Mouse (Mus musculus) embryonic facial prominence, embryonic 11.5 days (tissue): ENCODE measurements around the gene Zfp747. TPM values are rescaled to one million over a fixed set of nuclear protein-coding genes. Genes with fewer than 3 reads are reported as not detected.
"Not testable (repeated sequence)": the region's sequence is repeated elsewhere in the genome, so short reads cannot be mapped to it uniquely, and the experiment has no call there.

Source experiments
- ATAC-seq: fragments of 200-750 bp; cut with Nextera tagmentation; replicated peaks from 2 replicates; pipeline ENCODE4 v1.8.0; 2017; ENCODE audit warnings: low read depth; ENCODE audit not compliant: insufficient number of reproducible peaks, low FRiP score, low TSS enrichment
- DNase-seq: peaks from one replicate; pipeline ENCODE4 v3.0.0-alpha.2; 2015; ENCODE audit warnings: low spot score
- H3K27ac ChIP-seq: fragments of 300-500 bp; sonication (generic); replicated peaks from 2 replicates; pipeline ENCODE4 v1.5.1; 2014; ENCODE audit warnings: mild to moderate bottlenecking, low read depth, low read length, control low read depth
- H3K27me3 ChIP-seq: fragments of 300-500 bp; sonication (generic); 2 replicates; pipeline ENCODE4 v1.6.1; 2014; ENCODE audit warnings: mild to moderate bottlenecking, low read length, moderate library complexity, mixed read lengths; ENCODE audit not compliant: control insufficient read depth, insufficient read depth
- H3K36me3 ChIP-seq: fragments of 300-500 bp; sonication (generic); replicated peaks from 2 replicates; pipeline ENCODE4 v1.6.1; 2014; ENCODE audit warnings: low read depth, mild to moderate bottlenecking, low read length, moderate library complexity, mixed read lengths; ENCODE audit not compliant: control insufficient read depth, insufficient read depth
- H3K4me1 ChIP-seq: fragments of 300-500 bp; sonication (generic); 2 replicates; pipeline ENCODE4 v1.6.1; 2014; ENCODE audit warnings: low read length, mixed read lengths; ENCODE audit not compliant: control insufficient read depth, insufficient read depth
- H3K4me2 ChIP-seq: fragments of 300-500 bp; sonication (generic); 2 replicates; pipeline ENCODE4 v1.6.1; 2014; ENCODE audit warnings: low read depth, mild to moderate bottlenecking, control low read depth, low read length, moderate library complexity
- H3K4me3 ChIP-seq: fragments of 300-500 bp; sonication (generic); 2 replicates; pipeline ENCODE4 v1.5.1; 2014; ENCODE audit warnings: low read depth, low read length, control low read depth
- H3K9ac ChIP-seq: fragments of 300-500 bp; sonication (generic); replicated peaks from 2 replicates; pipeline ENCODE4 v1.6.1; 2014; ENCODE audit warnings: mild to moderate bottlenecking, control low read depth, low read length
- H3K9me3 ChIP-seq: fragments of 300-500 bp; sonication (generic); replicated peaks from 2 replicates; pipeline ENCODE4 v1.6.1; 2016; ENCODE audit warnings: mild to moderate bottlenecking, low read length, inconsistent platforms, mixed read lengths; ENCODE audit not compliant: control insufficient read depth
- WGBS: fragments of 180-500 bp; shearing (Covaris S2); extraction: QIAGEN DNeasy Blood & Tissue Kit; methylation state at CpG from one replicate; pipeline ENCODE4 v1.1.7; 2014; 5-methylcytosine and 5-hydroxymethylcytosine counted together
- polyA plus RNA-seq: library from polyadenylated mRNA; unstranded; fragments of >200 nt; fragmentation: Nextera tagmentation; extraction: Ambion mirVana; gene quantifications from 2 replicates; pipeline ENCODE4 v1.2.1, GENCODE M21; 2014

Zfp747 gene
- polyA plus RNA-seq, 1 experiment from 2014 or later: 5.6 TPM

- ATAC-seq: no peak
- no peaks in the 10 kb centered on the region for H3K36me3 ChIP-seq
- no peak overlapping the region for H3K4me2 ChIP-seq
- H3K9ac ChIP-seq: no peak overlapping the region
- WGBS: 49% methylated on average over 2 of the region's 2 CpGs
- no peaks in the 10 kb centered on the region for H3K4me1 ChIP-seq
- no peaks in the 10 kb centered on the region for H3K27me3 ChIP-seq
- H3K9me3 ChIP-seq: no peaks in the 10 kb centered on the region
- no peak overlapping the region for H3K27ac ChIP-seq
- no peak overlapping the region for H3K4me3 ChIP-seq
- DNase-seq: no peak
These were observed 27.1 kb upstream of the Zfp747 start for GRCm38 (mm10) chr7:127402980-127403379.

- H3K9ac ChIP-seq: no peak overlapping the region
- H3K4me2 ChIP-seq: no peak overlapping the region
These were observed 24.5 kb upstream of the Zfp747 start for GRCm38 (mm10) chr7:127400355-127400754.

GRCm38 (mm10) chr7:127393944-127394333 is 18.1 kb upstream of the Zfp747 start:
- H3K9me3 ChIP-seq: no peaks in the 10 kb centered on the region
- H3K27ac ChIP-seq: 0 out of 2 replicates have a peak overlapping the region, but pooled peaks have one; percentile 16
- peak overlapping the region; percentile 37 for H3K9ac ChIP-seq
- H3K27me3 ChIP-seq: no peaks in the 10 kb centered on the region
- 26% methylated on average over 7 of the region's 7 CpGs for WGBS
- no peaks in the 10 kb centered on the region for H3K36me3 ChIP-seq
- peak overlapping the region; percentile 67 for H3K4me3 ChIP-seq
- no peak for DNase-seq
- H3K4me1 ChIP-seq: no peaks in the 10 kb centered on the region
- no peak for ATAC-seq
- H3K4me2 ChIP-seq: peak overlapping the region; percentile 47

More at GRCm38 (mm10) chr7:127400355-127400754, 24.5 kb upstream of the Zfp747 start:
- no peak overlapping the region for H3K27ac ChIP-seq
- no peak for ATAC-seq
- no peaks in the 10 kb centered on the region for H3K27me3 ChIP-seq
- no peak overlapping the region for H3K4me3 ChIP-seq
- no peaks in the 10 kb centered on the region for H3K4me1 ChIP-seq
- H3K36me3 ChIP-seq: no peaks in the 10 kb centered on the region
- 59% methylated on average over 3 of the region's 3 CpGs for WGBS
- no peaks in the 10 kb centered on the region for H3K9me3 ChIP-seq
- DNase-seq: no peak

- ATAC-seq (peak; percentile 95), DNase-seq (peak; percentile 99)
- no peaks in the 10 kb centered on the region for H3K36me3 ChIP-seq
- H3K27me3 ChIP-seq: no peaks in the 10 kb centered on the region
- peak within 1 kb of the TSS; percentile 67 for H3K4me3 ChIP-seq
- H3K9ac ChIP-seq: peak within 1 kb of the TSS; percentile 72
- H3K4me2 ChIP-seq: peak within 1 kb of the TSS; percentile 83
- peak within 1 kb of the TSS; percentile 16; the same call in 1 of the 2 replicates for H3K27ac ChIP-seq
- H3K4me1 ChIP-seq: no peaks in the 10 kb centered on the region
- H3K9me3 ChIP-seq: no peaks in the 10 kb centered on the region
- WGBS: under 1% methylated on average over 45 of the region's 45 CpGs
These were observed 17.5 kb upstream of the Zfp747 start, which contains the start of gene E430018J23Rik for GRCm38 (mm10) chr7:127393157-127393943. Gene E430018J23Rik, minus strand, starts transcription at chr7:127393629.

- Histone ChIP-seq H3K9me3 (no peaks in the 10 kb centered on the region), H3K27me3 (no peaks in the 10 kb centered on the region), H3K36me3 (no peaks in the 10 kb centered on the region), H3K4me1 (no peaks in the 10 kb centered on the region), H3K4me3 (no peak overlapping the region), H3K4me2 (peak overlapping the region; percentile 83), H3K27ac (no peak overlapping the region), H3K9ac (peak overlapping the region; percentile 72; the same call in 1 of the 2 replicates)
- DNase-seq (no peak), ATAC-seq (no peak)
- 88% methylated on average over 8 of the region's 8 CpGs for WGBS
These were observed 16.5 kb upstream of the Zfp747 start for GRCm38 (mm10) chr7:127392251-127392824.

- H3K27ac ChIP-seq: no peak overlapping the region
- 94% methylated on average over 16 of the region's 16 CpGs for WGBS
- no peak for ATAC-seq
- no peaks in the 10 kb centered on the region for H3K36me3 ChIP-seq
- no peak overlapping the region for H3K9ac ChIP-seq
- no peak overlapping the region for H3K4me2 ChIP-seq
- H3K27me3 ChIP-seq: no peaks in the 10 kb centered on the region
- no peaks in the 10 kb centered on the region for H3K9me3 ChIP-seq
- DNase-seq: no peak
- H3K4me3 ChIP-seq: no peak overlapping the region
- H3K4me1 ChIP-seq: no peaks in the 10 kb centered on the region
These were observed 15.7 kb upstream of the Zfp747 start for GRCm38 (mm10) chr7:127391538-127391937.

- Histone ChIP-seq H3K36me3 (no peaks in the 10 kb centered on the region), H3K27me3 (no peaks in the 10 kb centered on the region), H3K27ac (no peak overlapping the region), H3K4me1 (no peaks in the 10 kb centered on the region), H3K9ac (no peak overlapping the region), H3K9me3 (no peaks in the 10 kb centered on the region), H3K4me3 (no peak overlapping the region), H3K4me2 (no peak overlapping the region)
- DNase-seq (no peak), ATAC-seq (no peak)
- 79% methylated on average over 7 of the region's 7 CpGs for WGBS
These were observed 14.5 kb upstream of the Zfp747 start for GRCm38 (mm10) chr7:127390306-127390705.

GRCm38 (mm10) chr7:127388201-127388600 is 12.4 kb upstream of the Zfp747 start:
- DNase-seq, H3K4me1 ChIP-seq, H3K36me3 ChIP-seq, H3K4me3 ChIP-seq, H3K27me3 ChIP-seq, H3K9me3 ChIP-seq, ATAC-seq, H3K27ac ChIP-seq, H3K9ac ChIP-seq, H3K4me2 ChIP-seq: not testable (repeated sequence)
